Mouse (Mus musculus): ENCODE measurements around the gene Aldh16a1.
"Not testable (repeated sequence)": the region's sequence is repeated elsewhere in the genome, so short reads cannot be mapped to it uniquely, and the experiment has no call there.

The Aldh16a1 gene

DNA sequence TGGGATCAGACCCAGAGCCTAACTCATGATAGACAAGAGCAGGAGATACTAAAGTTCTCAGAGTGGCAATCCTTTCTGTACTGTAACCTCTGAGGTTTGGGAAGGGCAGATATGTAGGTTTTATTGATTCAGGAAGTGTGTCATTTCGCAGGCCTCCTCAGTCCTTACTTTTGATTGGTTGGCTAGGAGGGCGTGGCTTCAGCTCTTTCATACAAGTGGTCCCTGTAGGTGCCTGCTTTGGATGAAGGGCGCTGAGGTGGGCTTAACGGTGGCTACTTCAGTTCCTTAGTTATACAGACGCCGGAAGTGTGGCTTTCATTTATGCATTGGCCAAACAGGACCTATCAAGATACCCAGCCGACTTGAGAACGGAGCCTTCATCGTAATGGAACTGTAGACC, 1.2 kb upstream of the Aldh16a1 start:
- no peak for DNase-seq

DNA sequence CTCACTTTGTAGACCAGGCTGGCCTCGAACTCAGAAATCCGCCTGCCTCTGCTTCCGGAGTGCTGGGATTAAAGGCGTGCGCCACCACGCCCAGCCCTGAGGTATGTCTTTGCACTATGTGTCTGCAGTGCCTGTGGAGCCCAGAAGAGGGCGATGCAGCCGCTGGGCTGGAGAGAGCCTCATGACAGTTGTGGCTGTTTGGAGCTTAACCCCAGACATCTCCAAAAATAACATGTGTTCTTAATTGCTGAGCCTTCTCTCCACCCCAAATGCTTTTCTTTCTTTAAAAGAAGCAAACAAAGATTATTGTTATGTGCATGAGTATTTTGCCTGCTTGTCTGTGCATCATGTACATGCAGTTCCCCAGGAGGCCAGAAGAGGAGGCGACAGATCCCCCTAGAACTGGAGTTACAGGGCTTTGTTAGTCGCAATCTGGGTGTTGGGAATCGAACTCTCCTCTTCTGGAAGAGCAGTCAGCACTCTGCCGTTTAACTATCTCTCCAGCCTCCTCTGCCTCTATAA, 670 bp upstream of the Aldh16a1 start:
- peak; percentile 57 to 65 for DNase-seq

DNA sequence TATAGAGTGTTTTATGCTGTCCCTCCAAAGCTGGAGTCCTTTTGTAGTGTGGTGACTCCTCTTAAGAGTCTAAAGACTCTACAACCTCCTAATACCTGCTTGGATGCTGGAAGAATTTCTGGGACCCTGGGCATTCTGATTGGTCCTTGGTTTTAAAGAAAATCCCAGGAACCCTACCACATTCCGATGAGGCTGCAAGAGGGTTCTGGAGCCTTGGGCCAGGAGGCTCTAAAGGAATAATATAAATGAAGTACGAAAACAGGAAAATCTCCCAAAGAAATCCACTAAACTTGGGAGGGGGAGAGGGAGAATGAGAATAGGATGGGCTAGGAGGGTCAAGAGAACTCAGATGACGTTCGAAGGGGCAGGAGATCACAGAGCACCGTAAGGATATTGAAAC, 798 bp downstream of the Aldh16a1 start:
- DNase-seq, result no peak

DNA sequence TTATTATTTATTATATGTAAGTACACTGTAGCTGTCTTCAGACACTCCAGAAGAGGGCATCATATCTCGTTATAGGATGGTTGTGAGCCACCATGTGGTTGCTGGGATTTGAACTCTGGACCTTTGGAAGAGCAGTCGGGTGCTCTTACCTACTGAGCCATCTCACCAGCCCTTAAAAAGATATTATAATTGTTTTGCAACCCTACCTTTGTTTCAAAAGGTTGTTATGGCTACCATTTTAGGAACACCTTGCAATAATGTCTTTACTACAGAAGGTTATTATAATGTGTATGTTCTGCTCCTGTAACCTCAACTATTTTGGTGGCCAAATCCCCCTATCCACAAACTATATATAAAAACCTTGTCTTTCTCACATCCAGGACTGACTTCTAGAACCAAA, 1.3 kb downstream of the Aldh16a1 start:
- not testable (repeated sequence) for DNase-seq

DNA sequence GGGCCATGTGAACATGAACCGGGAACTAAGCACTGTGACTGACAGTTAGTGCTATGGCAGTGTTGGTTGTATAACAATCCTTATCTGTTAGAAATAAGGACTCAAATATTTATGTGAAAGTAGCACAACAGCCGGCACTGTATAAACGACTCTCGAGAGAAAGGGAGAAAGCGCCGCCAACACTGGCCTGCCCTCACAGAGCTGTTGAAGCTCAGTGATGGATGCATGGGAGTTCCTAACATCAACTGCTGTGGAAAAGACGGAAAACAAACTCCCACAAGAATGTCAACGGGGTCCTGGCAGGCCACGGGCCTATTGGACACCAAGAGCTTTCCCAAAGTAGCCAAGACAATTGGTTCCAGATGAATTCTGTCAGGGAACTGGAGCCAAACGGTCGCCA, 3.1 kb downstream of the Aldh16a1 start:
- peak in 1 of 2 experiments; percentile 47 for DNase-seq

DNA sequence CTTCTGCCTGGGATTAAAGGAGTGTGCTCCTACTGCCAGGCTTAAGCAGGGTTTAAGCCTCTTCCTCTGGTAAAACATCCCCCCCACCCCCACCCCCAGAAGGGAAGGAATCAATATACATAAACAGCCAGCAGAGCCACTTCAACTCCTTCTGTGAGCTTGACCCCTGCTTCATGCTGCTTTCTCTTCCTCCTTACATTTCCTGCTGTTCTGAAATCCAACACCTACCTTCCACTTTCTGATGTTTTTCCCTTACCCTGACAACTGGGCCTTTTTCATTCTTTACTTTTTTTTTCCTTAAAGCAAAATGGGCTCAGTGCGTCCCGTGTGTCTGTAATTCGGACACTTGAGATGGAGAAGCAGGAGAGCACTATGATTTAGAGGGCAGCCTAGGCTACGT, 4.1 kb downstream of the Aldh16a1 start:
- DNase-seq, result no peak

DNA sequence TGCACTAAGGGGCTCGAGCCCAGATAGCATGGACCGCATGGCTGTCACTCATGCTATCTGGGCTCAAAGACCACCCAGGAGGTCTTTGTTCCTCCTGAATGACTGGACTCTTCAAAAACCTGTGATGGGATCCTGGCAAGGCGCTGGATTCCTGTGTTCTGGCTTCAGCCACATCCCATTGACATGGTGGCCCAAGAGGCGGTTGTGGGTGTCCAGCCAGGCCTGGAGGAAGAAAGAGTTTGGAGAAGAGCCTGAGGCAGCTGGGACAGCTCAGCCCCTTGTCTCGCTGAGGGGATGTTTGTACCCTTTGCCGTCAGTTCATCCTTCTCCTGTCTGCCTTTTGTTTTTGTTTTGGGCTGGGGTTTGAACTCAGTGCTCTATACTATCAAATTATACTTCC, 4.8 kb downstream of the Aldh16a1 start:
- no peak for DNase-seq

DNA sequence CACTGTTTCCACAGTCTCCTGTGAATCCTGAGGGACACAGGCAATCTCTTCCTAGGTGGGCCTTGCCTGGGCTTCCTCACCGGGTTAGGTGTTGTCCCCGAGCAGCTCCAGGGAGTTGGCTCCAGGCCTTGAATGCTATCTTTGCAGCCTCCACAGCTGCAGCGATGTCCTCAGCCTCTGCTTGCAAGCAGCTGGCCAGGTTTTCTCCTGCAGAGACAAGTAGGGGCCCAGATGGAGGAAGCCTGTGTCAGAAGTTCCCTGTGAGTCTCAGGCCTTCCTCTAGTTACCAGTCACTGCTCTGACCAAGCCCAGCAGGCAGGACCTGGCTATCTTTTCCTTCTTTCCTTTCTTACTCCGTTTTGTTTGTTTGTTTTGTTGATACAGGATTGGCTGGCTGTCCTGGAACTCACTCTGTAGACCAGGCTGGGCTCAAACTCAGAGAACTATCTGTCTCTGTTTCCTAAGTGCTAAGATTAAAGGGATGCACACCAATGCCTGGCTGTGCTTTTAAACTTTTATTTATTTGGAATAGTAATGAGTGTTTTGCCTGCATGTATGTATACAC, 5.8 kb downstream of the Aldh16a1 start:
- no peak for DNase-seq

DNA sequence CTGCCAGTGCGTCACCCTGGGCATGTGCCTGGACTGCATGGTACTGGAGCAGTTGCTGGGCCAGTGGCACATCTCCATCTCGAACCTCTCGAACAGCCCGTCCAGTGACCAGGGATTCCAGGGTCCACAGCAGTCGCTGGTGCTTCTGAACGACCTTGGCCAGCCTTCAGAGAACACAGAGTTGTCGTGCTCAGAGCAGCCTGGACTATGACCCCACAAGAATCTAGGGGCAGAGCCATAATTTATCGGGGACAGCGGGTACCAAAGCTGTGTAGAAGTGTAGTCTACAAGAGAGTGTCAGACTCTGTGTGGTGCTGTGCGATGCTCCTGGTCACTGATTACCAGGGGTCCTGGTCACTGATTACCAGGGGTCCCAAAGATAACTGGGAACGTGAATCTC, 6.5 kb downstream of the Aldh16a1 start:
- DNase-seq, result peak; percentile 52 to 57

DNA sequence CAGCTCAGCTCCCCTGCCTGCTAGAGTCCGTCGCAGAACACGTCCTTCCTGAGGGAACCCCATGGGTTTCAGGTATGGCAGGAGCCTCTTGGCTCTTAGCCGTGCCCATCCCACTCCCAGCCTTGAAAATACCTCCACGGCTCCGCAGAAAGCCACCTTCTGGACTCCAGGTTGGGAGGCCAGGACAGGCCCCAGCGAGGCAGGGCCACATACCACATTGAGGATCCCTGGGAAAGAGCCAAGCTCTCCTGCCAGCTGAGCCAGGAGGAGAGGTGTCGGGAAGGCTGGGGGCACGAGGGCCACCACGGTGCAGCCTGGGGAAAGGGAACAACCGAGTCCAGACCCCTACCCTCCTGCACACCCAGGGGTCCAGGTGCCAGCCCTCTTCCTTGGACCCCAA, 7.1 kb downstream of the Aldh16a1 start:
- peak; percentile 44 to 64 for DNase-seq

DNA sequence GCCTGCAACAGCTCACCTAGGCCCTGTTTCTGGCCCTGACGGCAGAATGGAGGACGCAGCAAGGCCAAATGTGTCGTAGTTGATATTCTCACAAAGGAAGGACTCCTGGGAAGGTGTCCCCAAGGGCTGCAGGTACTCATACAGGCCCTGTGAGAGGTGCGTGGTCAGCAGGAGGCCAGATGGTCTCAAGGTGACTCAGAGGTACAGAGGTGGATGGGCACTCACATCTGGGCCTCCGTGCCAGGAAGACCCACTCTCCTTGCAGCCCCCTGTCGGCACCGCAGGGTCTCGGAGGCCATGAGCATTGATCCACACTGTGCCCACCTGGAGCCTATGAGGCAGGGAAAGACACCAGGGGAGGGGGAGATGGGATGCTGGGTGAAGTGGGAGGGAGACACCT, 8.9 kb downstream of the Aldh16a1 start:
- DNase-seq, result no peak

DNA sequence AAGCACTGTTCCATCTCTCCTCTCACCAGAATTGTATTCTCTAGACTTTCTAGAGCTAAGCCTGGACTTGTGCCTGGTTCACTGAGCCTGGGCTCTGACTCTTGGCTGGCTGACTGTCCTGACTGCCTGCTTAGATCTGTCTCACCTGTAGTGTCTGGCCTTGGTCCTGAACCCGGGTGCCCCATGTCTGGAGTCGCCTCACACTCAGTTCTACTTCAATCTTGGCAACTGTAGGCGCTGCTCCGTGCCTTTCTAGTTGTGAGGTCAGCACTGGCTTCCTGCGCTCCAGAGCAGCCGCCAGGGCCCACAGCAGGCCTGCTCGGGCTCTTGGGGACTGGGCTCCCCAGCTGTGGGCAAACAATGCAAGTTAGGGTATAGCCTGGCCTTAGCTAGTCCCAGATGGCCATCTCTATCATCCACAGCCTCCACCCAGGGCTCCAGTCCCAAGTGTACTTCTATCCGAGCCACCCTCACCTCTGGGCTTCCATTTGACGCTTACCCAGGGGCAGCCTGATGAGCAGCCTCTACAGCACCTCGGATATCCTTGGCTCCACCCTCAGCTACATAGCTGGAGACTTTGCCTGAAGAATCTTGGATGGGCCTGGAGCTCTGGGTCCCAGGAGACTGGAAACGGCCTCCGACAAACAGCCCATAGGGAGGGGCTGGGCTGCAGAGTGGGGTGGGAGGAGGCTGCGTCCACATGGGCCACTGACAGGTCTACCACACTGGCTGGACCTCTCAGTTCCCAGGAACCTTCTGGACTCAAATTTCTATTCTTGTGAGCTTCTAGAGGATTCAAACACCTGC, 9.8 kb downstream of the Aldh16a1 start:
- DNase-seq, result no peak

DNA sequence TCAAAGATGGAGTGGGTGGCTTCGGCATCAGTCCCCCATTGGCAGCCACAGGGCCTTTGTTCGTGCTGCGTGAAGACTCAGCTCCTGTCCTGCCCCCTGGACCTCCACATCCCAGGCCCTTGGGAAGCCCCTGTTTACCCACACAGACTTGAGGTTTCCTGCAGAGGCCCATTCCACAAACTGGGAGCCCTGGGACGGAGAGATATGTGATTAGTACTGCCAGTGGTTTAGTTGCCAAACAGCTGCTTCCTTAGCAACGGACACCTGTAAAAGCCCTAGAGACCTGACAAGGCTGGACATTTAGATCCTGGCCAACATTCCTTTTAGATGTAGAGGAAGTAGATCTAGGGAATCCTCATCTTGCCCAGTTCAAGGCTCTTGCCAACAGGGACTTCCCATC, 12.5 kb downstream of the Aldh16a1 start:
- no peak for DNase-seq

DNA sequence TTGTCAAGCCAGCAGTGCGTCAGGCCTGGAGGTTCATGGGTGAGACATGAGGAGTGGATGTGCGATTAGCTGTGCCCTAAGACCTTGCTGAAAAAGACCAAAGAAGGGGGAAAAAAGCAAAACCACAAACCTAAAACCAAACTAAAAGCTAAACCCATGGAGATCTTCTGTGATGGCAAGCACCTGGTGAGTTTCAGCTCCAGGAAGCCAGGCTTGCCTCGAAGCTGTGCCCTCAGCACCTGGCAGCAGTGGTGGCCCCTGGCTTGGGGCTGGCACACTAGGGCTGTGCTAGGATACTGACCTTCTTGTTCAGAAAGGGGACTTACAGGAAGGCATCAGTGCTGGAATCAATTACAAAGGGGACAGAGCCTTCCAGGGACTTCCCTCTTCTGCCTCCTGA, 13.1 kb downstream of the Aldh16a1 start:
- DNase-seq, result no peak

DNA sequence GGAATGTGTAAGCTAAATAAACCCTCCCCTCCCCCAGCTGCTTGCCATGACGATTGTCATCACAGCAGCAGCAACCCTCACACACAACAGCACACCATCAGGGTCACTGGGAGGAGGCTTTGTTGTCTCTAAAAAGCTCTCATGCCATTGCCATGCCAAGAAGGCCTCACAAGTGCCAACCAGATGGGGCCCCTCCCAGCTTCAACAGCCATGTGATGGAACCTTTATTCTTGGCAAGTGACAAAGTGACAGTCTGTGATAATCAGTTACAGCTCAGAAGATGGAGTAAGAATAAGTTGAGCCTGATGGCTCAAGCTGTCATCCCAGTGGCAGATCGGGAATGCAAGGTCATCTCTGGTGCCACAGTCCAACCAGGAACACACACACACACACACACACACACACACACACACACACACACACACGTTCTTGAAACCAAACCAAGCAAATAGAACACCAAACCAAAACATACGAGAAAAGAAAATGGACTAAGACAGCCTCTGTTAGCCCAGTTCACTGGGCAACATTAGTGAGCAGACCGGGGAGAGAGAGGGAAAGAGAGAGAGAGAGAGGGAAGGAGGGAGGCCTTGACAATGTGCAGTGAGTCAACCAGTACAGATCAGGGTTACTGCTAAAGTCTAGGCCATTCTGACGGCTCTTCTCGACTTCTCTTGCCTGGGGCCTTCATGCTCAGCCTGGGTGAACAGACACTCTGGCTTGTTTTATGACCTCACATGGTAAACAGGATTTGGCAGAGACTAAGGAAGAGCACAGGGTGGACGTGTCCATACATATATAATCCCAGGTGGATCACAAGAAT, 14.3 kb downstream of the Aldh16a1 start:
- DNase-seq, result no peak

DNA sequence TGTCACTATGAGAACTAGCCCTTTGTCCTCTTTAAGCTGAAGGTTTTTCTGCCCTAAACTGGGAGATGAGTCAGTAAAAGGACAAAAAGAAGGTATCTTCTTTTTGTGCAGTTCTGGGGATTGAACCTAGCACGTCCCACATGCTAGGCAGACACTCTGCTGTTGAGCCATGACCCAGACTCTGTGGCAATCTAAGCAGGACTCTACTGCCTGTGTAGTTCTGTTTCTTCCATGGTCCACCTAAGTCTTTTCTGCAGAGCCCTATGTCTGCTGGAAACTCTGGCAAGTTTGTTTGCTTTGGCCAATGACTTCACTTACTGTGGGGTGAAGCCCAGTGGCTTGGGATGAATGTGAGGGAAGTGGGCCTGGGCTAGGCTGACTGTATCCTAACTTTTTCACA, 16.0 kb downstream of the Aldh16a1 start:
- DNase-seq, result no peak

DNA sequence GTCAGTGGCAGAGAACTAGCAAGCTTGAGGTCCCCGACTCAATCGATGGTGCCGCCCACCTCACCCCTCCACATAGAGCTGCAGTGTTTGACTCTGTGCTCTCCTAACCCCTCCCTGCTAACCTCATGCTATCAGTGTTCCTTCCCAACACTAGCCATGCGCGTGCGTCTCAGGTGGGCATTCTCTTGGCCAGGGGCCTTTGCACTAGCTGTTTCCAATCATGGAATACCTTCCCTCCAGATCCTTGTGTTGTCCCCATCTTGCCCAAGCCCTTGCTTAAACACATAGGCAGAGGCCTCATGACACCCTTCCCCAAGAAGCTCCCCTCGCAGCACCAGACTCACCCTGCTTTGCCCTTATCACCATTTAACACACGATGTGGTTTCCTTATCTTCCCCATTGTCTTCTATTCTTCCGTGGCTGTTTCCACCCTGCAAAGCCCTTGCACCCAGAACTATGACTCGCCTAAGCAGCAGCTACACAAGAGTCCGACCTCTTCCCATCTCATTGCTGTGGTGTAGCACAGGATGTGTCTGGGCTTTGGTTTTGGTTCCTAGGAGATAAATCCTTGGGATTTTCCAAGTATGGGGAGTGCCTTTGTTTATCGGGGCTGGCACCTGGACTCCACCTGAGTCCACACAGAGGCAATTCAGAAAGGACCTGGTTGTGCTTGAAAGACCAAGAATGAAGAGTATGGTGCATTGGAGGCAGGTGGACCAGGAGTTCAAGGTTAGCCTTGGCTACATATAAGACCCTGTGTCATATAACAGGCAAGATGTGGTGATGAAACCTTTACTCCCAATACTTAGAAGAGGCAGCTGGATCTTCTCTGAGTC, 17.0 kb downstream of the Aldh16a1 start:
- no peak for DNase-seq

DNA sequence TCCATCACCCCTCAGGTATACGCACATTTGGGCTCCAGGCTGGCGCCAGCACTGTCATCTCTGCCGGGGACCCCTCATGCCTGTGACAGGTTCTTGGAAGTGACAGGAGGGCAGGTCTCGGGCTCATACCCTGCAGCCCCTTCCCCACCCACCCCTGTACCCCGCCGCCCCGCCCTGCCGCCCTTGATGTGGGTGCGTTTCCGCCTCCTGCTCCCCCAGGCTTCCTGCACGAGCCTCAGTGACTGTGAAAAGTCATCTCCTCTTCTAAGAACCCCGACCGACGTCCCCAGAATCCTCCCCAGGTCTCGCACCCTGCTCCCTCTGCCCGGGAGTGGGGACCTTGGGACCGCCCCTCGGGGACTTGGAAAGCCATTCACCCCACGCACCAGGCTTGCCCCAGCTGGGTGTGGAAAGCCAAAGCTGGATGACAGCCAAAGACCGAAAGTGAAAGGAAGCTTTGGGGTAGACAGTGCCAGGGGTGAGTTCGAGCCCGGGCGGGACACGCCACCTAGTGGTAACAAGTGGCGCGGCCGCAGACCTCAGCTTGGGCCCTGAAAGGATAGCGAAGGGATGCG, 18.3 kb downstream of the Aldh16a1 start, which contains the start of the genes Gm45713 and Flt3l:
Gene Gm45713 (minus strand): TSS at position 239 of the 575 bp plus-strand sequence.
Gene Flt3l (minus strand): TSS at position 440 of the 575 bp plus-strand sequence.
- peak; percentile 91 to 93 for DNase-seq

DNA sequence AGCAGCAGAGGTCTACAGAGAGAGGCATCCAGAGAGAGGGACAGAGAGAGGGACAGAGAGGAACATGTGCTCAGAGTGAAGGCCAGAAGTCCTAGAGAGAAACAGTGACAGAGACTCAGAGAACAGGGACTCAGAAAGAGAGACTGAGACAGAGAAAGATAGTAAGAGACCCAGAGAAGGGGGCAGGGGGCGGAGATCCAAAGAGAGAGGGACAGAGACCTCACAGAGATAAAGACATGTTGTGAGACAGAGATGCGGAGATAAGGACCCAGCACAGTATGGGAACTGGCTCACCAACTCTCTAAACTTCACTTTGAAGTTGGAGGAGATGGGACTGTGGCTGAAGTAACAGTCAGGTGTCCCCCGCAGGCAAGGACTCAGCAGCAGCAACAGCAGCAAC, 19.0 kb downstream of the Aldh16a1 start:
- DNase-seq, result no peak

DNA sequence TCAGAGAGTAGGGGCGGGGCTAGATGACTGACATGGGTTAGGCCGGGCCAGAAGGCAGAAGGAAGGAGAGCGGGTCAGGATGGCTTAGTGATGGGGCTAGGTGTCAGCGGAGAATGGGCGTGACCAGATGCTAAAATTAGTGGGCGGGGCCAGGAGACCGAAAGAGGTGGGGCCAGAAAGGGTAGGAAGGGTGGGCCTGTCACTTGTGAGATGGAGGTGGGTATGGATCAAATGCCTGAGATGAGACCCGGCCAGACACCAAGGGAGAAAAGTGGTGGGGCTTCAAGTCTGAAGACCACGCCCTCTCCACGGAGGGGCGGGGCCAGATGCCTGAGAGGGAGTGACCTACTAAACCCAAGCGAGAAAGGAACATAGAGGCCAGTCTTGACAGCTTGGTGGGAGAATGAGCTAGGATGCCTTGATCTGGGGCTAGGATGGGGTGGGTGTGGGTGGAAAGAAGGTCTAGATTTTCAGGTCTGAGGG, 19.8 kb downstream of the Aldh16a1 start:
- no peak for DNase-seq

DNA sequence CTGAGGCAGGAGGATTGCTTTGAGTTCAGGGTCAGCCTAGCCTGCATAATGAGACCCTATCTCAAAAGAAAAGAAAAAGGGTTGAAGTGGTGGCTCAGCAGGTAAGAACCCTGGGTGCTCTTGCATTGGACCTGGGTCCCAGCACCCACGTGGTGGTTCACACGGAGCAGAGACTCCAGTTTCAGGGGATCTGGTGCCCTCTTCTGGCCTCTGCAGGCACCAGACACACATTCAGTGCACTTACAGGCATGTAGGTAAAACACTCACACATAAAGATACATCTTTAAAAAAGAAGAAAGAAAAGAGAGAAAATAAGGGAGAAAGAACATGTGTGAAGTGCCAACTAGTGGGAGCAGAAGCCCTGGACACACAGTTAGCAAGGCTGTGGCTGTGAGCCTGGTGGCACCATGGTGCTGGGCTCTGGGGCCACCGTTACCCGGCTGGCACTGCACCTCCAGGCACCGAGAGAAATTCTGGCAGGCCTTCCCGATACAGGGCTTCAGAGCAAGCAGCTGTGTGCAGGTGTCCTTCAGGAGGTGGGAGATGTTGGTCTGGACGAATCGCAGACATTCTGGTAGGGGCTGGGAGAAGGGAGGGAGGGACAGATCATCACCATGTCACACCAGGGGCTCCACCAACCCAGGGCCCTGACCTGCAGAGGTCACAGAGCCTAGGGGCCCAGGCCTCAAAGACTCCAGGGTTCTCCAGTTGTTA, 20.8 kb downstream of the Aldh16a1 start:
- DNase-seq, result no peak
